Mouse (Mus musculus) naive thymus-derived CD4-positive, alpha-beta T cell, adult 2 months (primary cell): ENCODE data around the gene Cldn34b2.
"Not testable (repeated sequence)": the region's sequence is repeated elsewhere in the genome, so short reads cannot be mapped to it uniquely, and the experiment has no call there.

Experiments
- DNase-seq: peaks from one replicate; pipeline ENCODE4 v3.0.0-alpha.2; 2011; ENCODE audit warnings: low read depth

The Cldn34b2 gene

DNA sequence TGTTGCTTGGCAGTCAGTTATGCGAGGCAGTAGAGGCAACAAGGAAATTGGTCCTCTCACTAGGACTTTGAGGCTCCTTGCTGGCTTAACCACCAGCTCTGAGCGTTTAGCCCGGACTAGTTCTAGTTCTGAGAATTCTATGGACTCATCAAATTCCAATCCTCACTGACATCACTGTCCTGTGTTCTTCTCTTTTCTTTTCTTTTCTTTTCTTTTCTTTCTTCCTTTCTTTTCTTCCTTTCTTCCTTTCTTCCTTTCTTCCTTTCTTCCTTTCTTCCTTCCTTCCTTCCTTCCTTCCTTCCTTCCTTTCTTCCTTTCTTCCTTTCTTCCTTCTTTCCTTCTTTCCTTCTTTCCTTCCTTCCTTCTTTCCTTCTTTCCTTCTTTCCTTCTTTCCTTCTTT, at the start of gene Cldn34b2:
Cldn34b2 (minus strand) TSS at position 101 of the 400 bp plus-strand sequence.
- not testable (repeated sequence) for DNase-seq

- no peak for DNase-seq
Observed at GRCm38 (mm10) chrX:155177640-155178039, 49.4 kb upstream of the Cldn34b2 start.

DNA sequence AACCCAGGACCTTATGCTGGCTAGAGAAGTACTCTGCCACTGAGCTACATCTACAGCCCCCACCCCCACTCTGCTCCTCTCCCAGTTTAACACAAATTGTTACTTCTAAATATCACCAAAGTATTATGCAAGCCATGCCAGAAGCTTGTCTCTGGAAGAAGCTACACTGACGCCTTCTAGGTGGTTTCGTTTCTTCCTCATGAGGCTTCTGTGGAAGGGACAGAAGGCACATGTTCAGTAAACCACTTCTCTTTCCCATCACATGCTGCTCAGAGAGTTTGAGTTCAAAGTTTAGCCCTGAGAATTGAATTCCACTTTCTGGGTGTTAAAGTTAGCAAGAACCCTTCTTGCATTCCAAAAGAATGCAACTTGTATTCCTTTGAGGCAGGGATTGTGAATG, 49.0 kb upstream of the Cldn34b2 start:
- DNase-seq, result no peak

- DNase-seq, result no peak
Observed at GRCm38 (mm10) chrX:155175568-155175967, 47.4 kb upstream of the Cldn34b2 start.

GRCm38 (mm10) chrX:155172310-155172709, 44.1 kb upstream of the Cldn34b2 start:
- no peak for DNase-seq

DNA sequence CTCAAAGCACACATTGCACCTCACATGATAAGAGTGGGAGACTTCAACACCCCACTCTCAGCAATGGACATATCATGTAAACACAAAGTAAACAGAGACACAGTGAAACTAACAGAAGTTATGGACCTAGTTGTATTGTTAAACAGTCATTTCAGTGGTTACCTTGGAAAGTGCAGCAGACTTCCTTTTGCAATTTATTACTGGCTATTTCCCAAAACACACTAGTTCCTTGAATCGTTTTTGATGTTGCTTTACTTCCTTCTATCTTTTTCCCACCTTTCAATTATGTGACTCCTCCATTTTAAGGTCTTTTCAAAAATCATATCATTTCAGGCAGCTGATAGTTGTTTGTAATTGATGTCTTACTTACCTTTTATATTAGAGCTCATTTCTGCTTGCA, 43.5 kb upstream of the Cldn34b2 start:
- no peak for DNase-seq

DNA sequence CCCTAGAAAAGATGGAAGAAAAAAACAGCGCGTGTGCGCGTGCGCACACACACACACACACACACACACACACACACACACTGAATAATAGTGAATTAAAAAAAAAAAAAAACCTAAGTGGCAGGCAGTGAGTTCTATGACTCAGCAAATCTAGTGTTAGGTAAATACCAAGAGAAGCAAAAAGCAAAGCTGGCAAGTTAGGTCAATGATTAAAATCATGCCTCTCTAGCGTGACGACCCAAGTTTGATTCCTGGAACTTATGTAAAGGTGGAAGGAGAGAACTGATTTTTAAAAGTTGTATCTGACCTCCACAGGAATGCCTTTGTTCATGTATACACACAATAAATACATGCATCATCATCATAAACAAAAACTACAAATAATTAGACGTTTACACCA, 41.7 kb upstream of the Cldn34b2 start:
- no peak for DNase-seq

- no peak for DNase-seq
Observed at GRCm38 (mm10) chrX:155167667-155168066, 39.5 kb upstream of the Cldn34b2 start.

- DNase-seq, result no peak
Observed at GRCm38 (mm10) chrX:155166313-155166712, 38.1 kb upstream of the Cldn34b2 start.

- DNase-seq, result no peak
Observed at GRCm38 (mm10) chrX:155163553-155163952, 35.3 kb upstream of the Cldn34b2 start.

GRCm38 (mm10) chrX:155151868-155152267, 23.7 kb upstream of the Cldn34b2 start:
- no peak for DNase-seq

GRCm38 (mm10) chrX:155144718-155145117, 16.5 kb upstream of the Cldn34b2 start:
- peak; percentile 65 for DNase-seq

GRCm38 (mm10) chrX:155098024-155098423, 30.2 kb downstream of the Cldn34b2 start:
- peak; percentile 0 for DNase-seq

GRCm38 (mm10) chrX:155093566-155093965, 34.6 kb downstream of the Cldn34b2 start, which contains the start of gene Magea2:
Gene Magea2, minus strand, starts transcription at chrX:155093666.
- not testable (repeated sequence) for DNase-seq

DNA sequence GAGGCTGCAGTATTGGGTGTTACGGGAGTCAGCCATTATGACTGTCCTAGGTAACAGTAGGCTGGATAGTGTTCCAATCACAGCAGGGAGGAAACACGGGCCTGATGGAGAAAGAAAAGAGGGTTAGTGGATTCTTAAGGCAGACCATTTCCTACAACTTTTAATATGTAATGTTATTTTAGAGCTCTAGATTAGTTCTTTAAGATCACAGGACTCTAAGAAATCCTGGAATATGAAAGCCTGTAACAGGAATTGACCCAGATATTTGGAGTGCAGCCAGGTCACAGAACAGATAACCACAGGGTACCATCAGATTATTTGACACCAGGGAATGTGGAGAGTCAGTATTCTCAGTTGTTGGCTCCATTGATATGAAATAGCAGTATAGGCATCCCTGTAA, 38.5 kb downstream of the Cldn34b2 start, which contains the start of gene Magea1:
Magea1 (minus strand) TSS at position 101 of the 400 bp plus-strand sequence.
- not testable (repeated sequence) for DNase-seq
